Mouse (Mus musculus) layer of hippocampus, adult 18-20 months (tissue): ENCODE measurements around the gene Sult2a4. TPM values are rescaled to one million over a fixed set of nuclear protein-coding genes. Genes with fewer than 3 reads are reported as not detected.
"Not testable (repeated sequence)": the region's sequence is repeated elsewhere in the genome, so short reads cannot be mapped to it uniquely, and the experiment has no call there.

Experiments
- DNase-seq, 2 experiments: peaks; one replicate each; pipeline ENCODE4 v3.0.0; 2022; ENCODE audit warnings: low spot score in 2 of 2
- long read RNA-seq: library from polyadenylated mRNA; stranded (forward); transcript quantifications from one replicate; pipeline ENCODE4 v2.0.0, GENCODE M21; 2021
- total RNA-seq, 2 experiments: library from RNA; stranded (reverse); gene quantifications; 2 replicates each; pipeline ENCODE4 v1.2.3; 2021

The Sult2a4 gene
- not detected for total RNA-seq
- long read RNA-seq, result 0 reads

GRCm38 (mm10) chr7:13989507-13989906, at the start of gene Sult2a4:
TSS of gene Sult2a4 (minus strand) at chr7:13989607.
- not testable (repeated sequence) for DNase-seq

DNA sequence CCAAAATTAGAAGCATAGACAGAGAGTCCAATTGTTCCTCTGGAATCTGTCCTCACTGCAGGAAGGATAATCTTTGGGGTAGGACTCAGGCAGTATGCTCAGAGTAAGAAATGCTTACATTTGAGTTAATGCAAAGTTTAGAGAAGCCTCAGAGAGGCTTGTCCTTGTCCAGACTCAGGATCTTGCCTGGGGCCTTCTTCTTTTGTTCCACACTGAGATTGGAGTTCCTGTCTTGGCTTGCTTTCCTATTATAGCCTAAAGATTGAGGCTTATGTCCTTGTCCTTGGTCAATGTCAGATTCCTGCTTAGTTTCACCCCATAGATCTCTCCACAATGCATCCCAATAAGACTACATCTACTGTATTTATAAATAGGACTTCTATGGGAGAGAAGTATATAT, 41.4 kb upstream of the Sult2a4 start:
- not testable (repeated sequence) for DNase-seq

- no peak for DNase-seq
Observed at GRCm38 (mm10) chr7:14013083-14013482, 23.7 kb upstream of the Sult2a4 start.

- DNase-seq, result not testable (repeated sequence)
Observed at GRCm38 (mm10) chr7:14010686-14011085, 21.3 kb upstream of the Sult2a4 start.

Other genes with a start within 250 kb of the Sult2a4 start
- gene Sult2a1, start 152.2 kb downstream of the Sult2a4 start, total RNA-seq, result not detected
- gene Sult2a3, start 133.4 kb upstream of the Sult2a4 start, total RNA-seq, result not detected